Mouse (Mus musculus) hindbrain, postnatal 0 days (tissue): ENCODE results near the gene Lsm11. TPM values are rescaled to one million over a fixed set of nuclear protein-coding genes. Genes with fewer than 3 reads are reported as not detected.

Source experiments
- ATAC-seq: fragments of 200-750 bp; cut with Nextera tagmentation; 2 replicates; pipeline ENCODE4 v1.8.0; 2017; ENCODE audit warnings: mild to moderate bottlenecking, moderate TSS enrichment, moderate library complexity
- DNase-seq: peaks from one replicate; pipeline ENCODE4 v3.0.0-alpha.2; 2015; ENCODE audit warnings: low spot score
- H3K27ac ChIP-seq: fragments of 300-500 bp; sonication (generic); 2 replicates; pipeline ENCODE4 v1.5.1; 2014; ENCODE audit warnings: mild to moderate bottlenecking
- H3K27me3 ChIP-seq: fragments of 300-500 bp; sonication (generic); 2 replicates; pipeline ENCODE4 v1.6.1; 2014; ENCODE audit warnings: low read length, mixed read lengths; ENCODE audit not compliant: insufficient read depth
- H3K36me3 ChIP-seq: fragments of 300-500 bp; sonication (generic); 2 replicates; pipeline ENCODE4 v1.6.1; 2014; ENCODE audit warnings: low read length, mixed read lengths; ENCODE audit not compliant: insufficient read depth
- H3K4me1 ChIP-seq: fragments of 300-500 bp; sonication (generic); 2 replicates; pipeline ENCODE4 v1.6.1; 2014; ENCODE audit warnings: antibody characterized with exemption, low read length, mixed read lengths; ENCODE audit not compliant: insufficient read depth
- H3K4me2 ChIP-seq: fragments of 300-500 bp; sonication (generic); 2 replicates; pipeline ENCODE4 v1.6.1; 2014; ENCODE audit warnings: low read depth, mild to moderate bottlenecking, low read length, moderate library complexity, mixed read lengths
- H3K4me3 ChIP-seq: fragments of 300-500 bp; sonication (generic); 2 replicates; pipeline ENCODE4 v1.5.1; 2014; ENCODE audit warnings: low read length
- H3K9ac ChIP-seq: fragments of 300-500 bp; sonication (generic); replicated peaks from 2 replicates; pipeline ENCODE4 v1.6.1; 2014; ENCODE audit warnings: mild to moderate bottlenecking, low read length, moderate library complexity, mixed read lengths
- H3K9me3 ChIP-seq: fragments of 300-500 bp; sonication (generic); 2 replicates; pipeline ENCODE4 v1.6.1; 2016; ENCODE audit warnings: low read length, mixed read lengths
- CTCF ChIP-seq: IDR thresholded peaks from 2 replicates; pipeline ENCODE4 v1.5.1; 2016; ENCODE audit warnings: antibody characterized with exemption, control low read depth, low read depth
- WGBS: fragments of 180-500 bp; shearing (Covaris S2); extraction: QIAGEN DNeasy Blood & Tissue Kit; methylation state at CpG from one replicate; pipeline ENCODE4 v1.1.7; 2014; 5-methylcytosine and 5-hydroxymethylcytosine counted together
- polyA plus RNA-seq: library from polyadenylated mRNA; unstranded; fragments of >200 nt; fragmentation: Nextera tagmentation; extraction: Ambion mirVana; gene quantifications from 2 replicates; pipeline ENCODE4 v1.2.1, GENCODE M21; 2015
- total RNA-seq: library from RNA; depleted of rRNA; stranded (reverse); fragments of >200 nt; gene quantifications from 2 replicates; pipeline ENCODE4 v1.2.3, GENCODE M21; 2014

Gene Lsm11
- total and polyA plus RNA-seq, 2 experiments from 2014 or later = 31.0 to 92.6 TPM

DNA sequence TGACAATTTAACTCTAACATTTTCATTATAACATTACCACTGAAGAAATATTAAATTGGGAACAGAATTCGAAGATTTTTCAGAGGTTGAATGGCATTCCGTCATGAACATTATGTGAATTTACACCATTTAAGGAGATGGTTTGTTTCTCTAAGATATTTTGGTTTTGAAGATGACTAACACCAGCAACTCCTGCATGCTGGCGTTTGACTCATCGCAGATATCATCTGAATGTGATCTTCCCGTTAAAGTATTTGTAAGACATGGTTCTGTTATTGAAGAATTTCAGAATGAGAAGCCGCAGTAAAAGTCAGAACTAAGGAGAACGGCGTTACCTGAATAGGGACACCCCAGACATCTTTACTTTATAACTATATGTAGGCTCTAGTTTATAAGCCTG is 29.7 kb upstream of the Lsm11 start:
- no peak for DNase-seq
- Histone ChIP-seq H3K4me3 (no peak overlapping the region), H3K9me3 (no peaks in the 10 kb centered on the region), H3K36me3 (no peaks in the 10 kb centered on the region), H3K4me2 (no peak overlapping the region), H3K9ac (no peak overlapping the region), H3K27me3 (no peaks in the 10 kb centered on the region), H3K27ac (no peak overlapping the region), H3K4me1 (no peaks in the 10 kb centered on the region)
- 92% methylated on average over 8 of the region's 8 CpGs for WGBS
- ATAC-seq = no peak
- no peak for TF ChIP-seq CTCF

DNA sequence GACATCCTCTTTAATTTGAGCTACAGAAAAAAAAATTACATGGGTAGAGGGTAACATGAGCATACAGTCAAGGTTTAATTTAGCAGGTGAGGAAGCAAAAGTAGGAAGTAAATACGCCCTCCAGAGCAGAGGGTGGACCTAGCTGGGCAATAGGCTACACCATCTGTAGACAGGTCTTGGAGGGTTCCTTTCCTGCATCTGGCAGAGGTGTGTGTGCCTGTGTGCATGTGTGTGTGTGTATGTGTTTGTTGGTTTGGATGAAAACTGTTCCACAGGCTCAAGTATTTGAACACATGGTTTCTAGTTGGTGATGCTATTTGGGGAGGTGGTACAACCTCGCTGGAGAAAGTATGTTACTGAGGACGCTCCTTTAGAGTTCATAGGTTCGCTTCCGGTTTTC is 28.9 kb upstream of the Lsm11 start:
- DNase-seq = no peak
- no peaks in the 10 kb centered on the region for H3K9me3 ChIP-seq
- WGBS = 85% methylated on average over 5 of the region's 5 CpGs
- H3K36me3 ChIP-seq = no peaks in the 10 kb centered on the region
- no peak overlapping the region for H3K4me3 ChIP-seq
- no peaks in the 10 kb centered on the region for H3K4me1 ChIP-seq
- no peak overlapping the region for H3K4me2 ChIP-seq
- no peak for TF ChIP-seq CTCF
- ATAC-seq = no peak
- no peak overlapping the region for H3K9ac ChIP-seq
- no peaks in the 10 kb centered on the region for H3K27me3 ChIP-seq
- no peak overlapping the region for H3K27ac ChIP-seq

DNA sequence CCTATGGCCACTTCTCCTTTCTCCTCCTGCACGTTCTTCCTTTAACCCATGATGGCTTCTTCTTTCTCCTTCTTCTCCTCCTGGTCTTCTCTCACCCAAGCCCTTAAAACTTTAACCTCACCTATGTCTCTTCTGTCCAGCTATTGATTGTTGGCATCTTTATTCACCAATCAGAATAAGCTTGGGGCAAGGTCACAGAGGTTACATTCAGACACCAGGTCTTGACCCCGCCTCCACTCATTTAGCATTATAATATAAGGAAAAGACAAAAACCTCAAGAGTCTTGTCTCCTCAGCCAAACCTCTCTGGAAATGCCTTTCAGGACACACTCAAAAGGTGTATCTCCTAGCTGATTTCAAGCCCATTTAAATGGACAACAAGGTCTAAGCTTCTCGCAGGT is 23.7 kb upstream of the Lsm11 start:
- H3K27me3 ChIP-seq = no peaks in the 10 kb centered on the region
- DNase-seq (no peak), ATAC-seq (no peak)
- H3K9me3 ChIP-seq = no peaks in the 10 kb centered on the region
- 92% methylated on average over 3 of the region's 3 CpGs for WGBS
- no peak overlapping the region for H3K4me2 ChIP-seq
- no peak overlapping the region for H3K9ac ChIP-seq
- no peak for TF ChIP-seq CTCF
- H3K4me3 ChIP-seq = no peak overlapping the region
- no peak overlapping the region for H3K27ac ChIP-seq
- no peaks in the 10 kb centered on the region for H3K36me3 ChIP-seq
- H3K4me1 ChIP-seq = no peaks in the 10 kb centered on the region

DNA sequence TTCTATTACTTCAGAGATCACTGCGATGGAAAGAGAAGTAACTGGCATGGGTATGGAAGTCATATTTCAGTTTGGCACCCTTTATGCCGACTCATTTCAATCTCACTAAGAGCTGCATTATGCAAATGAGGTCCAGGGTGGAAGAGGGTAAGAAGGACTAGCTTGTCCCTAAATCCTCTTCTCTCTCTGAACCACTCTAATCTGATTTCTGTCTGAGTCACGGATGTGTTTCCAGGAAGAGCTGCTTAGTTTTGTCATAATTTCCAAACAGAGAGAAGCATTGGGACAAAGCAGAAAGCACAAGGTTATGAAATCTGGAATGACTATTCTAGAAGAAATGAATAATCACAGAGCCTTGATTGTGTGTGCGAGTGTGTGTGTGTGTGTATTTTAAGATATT is 22.2 kb upstream of the Lsm11 start:
- Histone ChIP-seq H3K9me3 (no peaks in the 10 kb centered on the region), H3K27ac (no peak overlapping the region), H3K27me3 (no peaks in the 10 kb centered on the region), H3K4me2 (no peak overlapping the region), H3K9ac (no peak overlapping the region), H3K4me1 (no peaks in the 10 kb centered on the region), H3K36me3 (no peaks in the 10 kb centered on the region), H3K4me3 (no peak overlapping the region)
- DNase-seq (no peak), ATAC-seq (no peak)
- no peak for TF ChIP-seq CTCF
- 87% methylated on average over 4 of the region's 4 CpGs for WGBS

DNA sequence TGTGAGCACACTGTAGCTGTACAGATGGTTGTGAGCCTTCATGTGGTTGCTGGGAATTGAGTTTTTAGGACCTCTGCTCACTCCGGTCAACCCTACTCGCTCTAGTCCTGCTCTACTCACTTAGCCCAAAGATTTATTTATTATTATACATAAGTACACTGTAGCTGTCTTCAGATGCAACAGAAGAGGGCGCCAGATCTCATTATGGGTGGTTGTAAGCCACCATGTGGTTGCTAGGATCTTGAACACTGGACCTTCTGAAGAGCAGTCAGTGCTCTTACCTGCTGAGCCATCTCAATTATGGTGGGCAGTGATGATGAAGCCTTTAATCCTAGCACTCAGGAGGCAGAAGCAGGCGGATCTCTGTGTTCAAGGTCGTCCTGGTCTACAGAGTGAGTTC is 15.3 kb upstream of the Lsm11 start:
- no peak overlapping the region for H3K4me3 ChIP-seq
- no peak overlapping the region for H3K9ac ChIP-seq
- no peaks in the 10 kb centered on the region for H3K4me1 ChIP-seq
- 92% methylated on average over 5 of the region's 5 CpGs for WGBS
- TF ChIP-seq CTCF = no peak
- no peak overlapping the region for H3K27ac ChIP-seq
- no peaks in the 10 kb centered on the region for H3K9me3 ChIP-seq
- H3K27me3 ChIP-seq = no peaks in the 10 kb centered on the region
- no peak overlapping the region for H3K4me2 ChIP-seq
- no peak for ATAC-seq
- no peaks in the 10 kb centered on the region for H3K36me3 ChIP-seq
- DNase-seq = no peak

DNA sequence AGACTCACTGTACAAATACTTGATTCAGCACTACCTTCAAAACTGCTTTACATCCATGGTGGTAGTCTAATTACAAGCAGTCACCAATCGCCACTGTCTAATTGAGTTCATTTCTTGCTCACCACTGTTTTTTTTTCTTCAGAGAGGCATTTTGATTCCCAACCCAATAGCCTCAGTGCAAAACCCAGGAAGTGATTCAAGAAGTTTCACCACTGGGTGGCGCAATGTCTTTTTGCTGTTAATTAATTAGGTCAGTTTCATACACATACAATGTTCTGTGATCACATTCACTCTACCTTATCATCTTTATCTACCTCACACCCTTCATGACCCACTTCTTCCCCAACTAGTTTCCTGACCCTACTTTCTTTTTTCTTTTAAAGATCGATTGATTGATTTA is 14.9 kb upstream of the Lsm11 start:
- DNase-seq = peak; percentile 63
- H3K27me3 ChIP-seq = no peaks in the 10 kb centered on the region
- no peak overlapping the region for H3K4me2 ChIP-seq
- peak; percentile 49 for TF ChIP-seq CTCF
- no peak for ATAC-seq
- H3K4me1 ChIP-seq = no peaks in the 10 kb centered on the region
- 82% methylated on average over 3 of the region's 3 CpGs for WGBS
- no peaks in the 10 kb centered on the region for H3K36me3 ChIP-seq
- no peak overlapping the region for H3K9ac ChIP-seq
- H3K9me3 ChIP-seq = no peaks in the 10 kb centered on the region
- no peak overlapping the region for H3K27ac ChIP-seq
- no peak overlapping the region for H3K4me3 ChIP-seq

DNA sequence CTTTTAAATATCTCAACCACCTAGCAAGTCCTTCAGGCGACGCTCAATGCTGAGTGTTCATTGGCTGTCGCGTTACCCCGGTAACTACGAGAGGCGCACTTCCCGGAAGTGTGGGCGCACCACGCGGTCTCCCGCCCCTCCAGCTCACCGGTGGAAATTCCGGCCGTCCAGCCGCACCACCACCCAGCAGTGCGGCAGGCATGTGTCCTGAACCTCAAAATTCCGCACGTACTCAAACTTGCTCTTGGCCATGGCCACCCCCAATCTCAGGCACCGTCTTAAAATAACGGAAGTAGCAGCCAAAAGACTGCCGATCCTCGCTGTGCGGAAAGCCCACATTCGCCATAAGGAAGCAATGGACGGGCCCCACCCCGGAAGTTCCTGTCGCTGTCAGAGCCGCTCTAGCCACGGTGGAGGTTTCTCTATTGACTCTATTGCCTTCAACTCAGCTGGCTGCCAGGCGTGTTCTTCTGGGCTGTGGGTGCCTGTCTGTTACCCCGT is 10.4 kb upstream of the Lsm11 start, which contains the start of gene Thg1l:
Gene Thg1l, minus strand, starts transcription at position 368 of the 501 bp plus-strand sequence.
- Histone ChIP-seq H3K27ac (peak within 1 kb of the TSS; percentile 82; the same call in 1 of the 2 replicates), H3K4me1 (no peaks in the 10 kb centered on the region), H3K9ac (peak within 1 kb of the TSS; percentile 45), H3K4me2 (peak within 1 kb of the TSS; percentile 52), H3K4me3 (peak within 1 kb of the TSS; percentile 69), H3K27me3 (no peaks in the 10 kb centered on the region), H3K36me3 (peaks cover 13% of the 10 kb centered on the region), H3K9me3 (no peaks in the 10 kb centered on the region)
- ATAC-seq = peak; percentile 99
- peak; percentile 96 for DNase-seq
- under 1% methylated on average over 32 of the region's 32 CpGs for WGBS
- TF ChIP-seq CTCF = peak; percentile 25; the same call in 1 of the 2 replicates
